ENCODE assay signal across 29 mouse cellular contexts in the genomic region with DNA sequence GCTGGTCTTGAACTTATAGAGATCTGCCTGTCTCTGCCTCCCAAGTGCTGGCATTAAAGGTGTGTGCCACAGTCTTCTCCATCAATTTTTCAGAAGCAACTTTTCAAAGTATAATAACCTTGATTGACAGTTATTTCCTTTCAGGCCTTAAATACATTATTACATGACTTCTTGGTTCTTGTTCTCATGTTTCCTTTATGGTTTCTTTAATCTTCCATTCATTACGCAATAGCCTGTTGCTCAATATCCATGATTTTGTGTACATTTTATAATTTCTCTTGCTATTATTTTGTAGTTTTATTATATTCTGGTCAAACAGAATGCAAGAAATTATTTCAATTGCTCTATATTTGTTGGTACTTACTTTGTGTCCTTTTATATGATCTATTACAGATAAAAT. TPM values are rescaled to one million over a fixed set of nuclear protein-coding genes. Genes with fewer than 3 reads are reported as not detected.
DNase-seq lines count a peak whose midpoint lies in the region; ATAC-seq and TF ChIP-seq lines count a peak whose summit lies in the region.
"Had no signal": no experiment of that assay in that cellular context is flagged by ENCODE, and none has a peak within 500 bp of the region (broad histone marks: within the 10 kb centered on the region; RNA-seq: fewer than 3 reads in every experiment).

No protein-coding gene starts in this region.

- 96% methylated on average over 1 of the region's 1 CpGs for WGBS in lung, postnatal 0 days

- H3K27ac ChIP-seq in lung, postnatal 0 days (ENCODE audit: low read length) = no peak overlapping the region

- no peak overlapping the region for H3K4me2 ChIP-seq in lung, postnatal 0 days (replicated peaks; ENCODE audit: low read depth, low read length)

- no peaks in the 10 kb centered on the region for H3K4me1 ChIP-seq in lung, postnatal 0 days (ENCODE audit: insufficient read depth, low read depth, low read length)

- no peak for TF ChIP-seq EP300 in lung, postnatal 0 days (IDR thresholded peaks at IDR 0.05)

- DNase-seq in 416B (ENCODE audit: low read depth) = peak; percentile 65
- DNase-seq in spleen, postnatal 14 days (ENCODE audit: low spot score in 2 of 2) = no peak
- no peak for DNase-seq in lung, postnatal 0 days (ENCODE audit: low spot score)
- DNase-seq in heart, adult 18-20 months = no peak
- DNase-seq: adrenal gland, adult 2 months; adrenal gland, adult 8-10 months; adrenal gland, postnatal 10 days; adrenal gland, postnatal 14 days; adrenal gland, postnatal 25 days; adrenal gland, postnatal 36 days; B cell, adult 2 months; cerebellum, adult 11 months; cerebellum, adult 11-12 months; cerebellum, adult 18-20 months; cerebellum, adult 2 months had no signal

- no peak for TF ChIP-seq CTCF in C2C12 (IDR thresholded peaks at IDR 0.05; ENCODE audit: control insufficient read depth, insufficient read depth, insufficient read length)
- TF ChIP-seq CTCF in lung, postnatal 0 days (IDR thresholded peaks at IDR 0.05) = no peak

- no peak overlapping the region for H3K4me3 ChIP-seq in C2C12 (ENCODE audit: insufficient read depth, poor library complexity, severe bottlenecking)
- H3K4me3 ChIP-seq in lung, postnatal 0 days (ENCODE audit: low read depth, low read length) = no peak overlapping the region

- no peaks in the 10 kb centered on the region for H3K9me3 ChIP-seq in lung, postnatal 0 days (ENCODE audit: low read length)
- H3K9me3 ChIP-seq: G1E had no signal

- H3K79me2 ChIP-seq in C2C12 (ENCODE audit: control insufficient read depth, insufficient read depth) = no peaks in the 10 kb centered on the region

- H3ac ChIP-seq in C2C12 (ENCODE audit: control insufficient read depth, insufficient read length, low read depth) = no peak overlapping the region

- peak; percentile 63 for ATAC-seq in granulocyte monocyte progenitor cell, adult 5-6 weeks (replicated peaks; ENCODE audit: poor library complexity, severe bottlenecking)
- ATAC-seq in megakaryocyte progenitor cell, adult 5-6 weeks (replicated peaks; ENCODE audit: poor library complexity) = peak; percentile 50; the same call in 1 of the 2 replicates
- ATAC-seq in erythroid progenitor cell, adult 5-6 weeks (replicated peaks; ENCODE audit: low FRiP score, poor library complexity, severe bottlenecking) = no peak
- ATAC-seq in lung, postnatal 0 days = no peak
- ATAC-seq: activated CD4-positive, CD25-positive, alpha-beta regulatory T cell, adult 4 months; CD4-positive, CD25-positive, alpha-beta regulatory T cell, adult 4 months; Patski had no signal

- no peaks in the 10 kb centered on the region for H3K79me3 ChIP-seq in C2C12 (ENCODE audit: low read depth)

- no peaks in the 10 kb centered on the region for H3K27me3 ChIP-seq in C2C12 (ENCODE audit: control insufficient read depth, insufficient read depth, insufficient read length)
- no peaks in the 10 kb centered on the region for H3K27me3 ChIP-seq in lung, postnatal 0 days (replicated peaks; ENCODE audit: insufficient read depth, low read length)
- H3K27me3 ChIP-seq: CH12.LX, Patski had no signal

- no peak overlapping the region for H3K9ac ChIP-seq in lung, postnatal 0 days (replicated peaks; ENCODE audit: low read depth)

- H3K36me3 ChIP-seq in C2C12 (ENCODE audit: control insufficient read depth, insufficient read depth) = no peaks in the 10 kb centered on the region
- H3K36me3 ChIP-seq in lung, postnatal 0 days (ENCODE audit: insufficient read depth, low read length) = no peaks in the 10 kb centered on the region
- H3K36me3 ChIP-seq: G1E had no signal

TF ChIP-seq in C2C12, 6 proteins besides CTCF, POLR2A, EP300 and RAD21:
- no peak for TF ChIP-seq MYOG (IDR thresholded peaks at IDR 0.05; ENCODE audit: control insufficient read depth, extremely low read depth, insufficient read length)
- peak; percentile 50 for TF ChIP-seq CEBPB (IDR thresholded peaks at IDR 0.05; ENCODE audit: low read depth)

RNA-seq across cellular contexts. Expression of gene Gng12, which starts 29.9 kb away (rescaled TPM):
- 24.9 TPM for polyA plus RNA-seq in C2C12 (2012; fragmentation: generic; extraction: Trizol)
- 144 and 151 TPM in 2 replicates for total RNA-seq in granulocyte monocyte progenitor cell, adult 5-6 weeks (2014; fragmentation: Nextera tagmentation)
- 116 and 143 TPM in 2 replicates for total RNA-seq in granulocyte monocyte progenitor cell, adult 5-6 weeks (2017)
- 190 and 214 TPM in 2 replicates for total RNA-seq in megakaryocyte progenitor cell, adult 5-6 weeks (2015)
- total RNA-seq in megakaryocyte progenitor cell, adult 5-6 weeks (2017) = 115 and 154 TPM in 2 replicates
- total RNA-seq in erythroid progenitor cell, adult 5-6 weeks (2015; ENCODE audit: low replicate concordance) = 12.3 and 30.2 TPM in 2 replicates
- total RNA-seq in erythroid progenitor cell, adult 5-6 weeks (2017; ENCODE audit: low replicate concordance) = 4.9 and 8.2 TPM in 2 replicates
- polyA plus RNA-seq in lung, postnatal 0 days (2015; fragmentation: Nextera tagmentation; extraction: Ambion mirVana) = 77.1 and 82.5 TPM in 2 replicates
- 10 to 100 TPM; 36.9 to 41.9 TPM for total RNA-seq in heart, adult 18-20 months (2021)
- polyA plus RNA-seq: G1E had no signal

RNA-seq across cellular contexts. Expression of gene Vmn1r39, which starts 55.9 kb away (rescaled TPM):
- not detected for polyA plus RNA-seq in C2C12 (2012; fragmentation: generic; extraction: Trizol)
- total RNA-seq in granulocyte monocyte progenitor cell, adult 5-6 weeks (2014; fragmentation: Nextera tagmentation) = not detected in 2 replicates
- total RNA-seq in granulocyte monocyte progenitor cell, adult 5-6 weeks (2017) = not detected in 2 replicates
- total RNA-seq in megakaryocyte progenitor cell, adult 5-6 weeks (2015) = not detected in 2 replicates
- not detected in 2 replicates for total RNA-seq in megakaryocyte progenitor cell, adult 5-6 weeks (2017)
- total RNA-seq in erythroid progenitor cell, adult 5-6 weeks (2015; ENCODE audit: low replicate concordance) = not detected in 2 replicates
- not detected in 2 replicates for total RNA-seq in erythroid progenitor cell, adult 5-6 weeks (2017; ENCODE audit: low replicate concordance)
- not detected in 2 replicates for polyA plus RNA-seq in lung, postnatal 0 days (2015; fragmentation: Nextera tagmentation; extraction: Ambion mirVana)
- not detected for total RNA-seq in heart, adult 18-20 months (2021)
- total RNA-seq: adrenal gland, adult 18-20 months; adrenal gland, adult 2 months; adrenal gland, adult 8-10 months; adrenal gland, postnatal 10 days; adrenal gland, postnatal 14 days; adrenal gland, postnatal 25 days; adrenal gland, postnatal 36 days; adrenal gland, postnatal 4 days; CH12.LX; ES-E14; MEL had no signal
- polyA plus RNA-seq: activated CD4-positive, CD25-positive, alpha-beta regulatory T cell, adult 4 months; adrenal gland, adult 2 months; brain, embryonic 14.5 days; CD4-positive, CD25-positive, alpha-beta regulatory T cell, adult 4 months; cerebellum, adult 2 months; G1E had no signal

Comparison
In these comparisons a context has a peak if more than half of its experiments do, and no peak if none do; other contexts are left out.
1. ATAC-seq: peak in granulocyte monocyte progenitor cell, adult 5-6 weeks (single experiment) and megakaryocyte progenitor cell, adult 5-6 weeks (single experiment); none in erythroid progenitor cell, adult 5-6 weeks (single experiment) and lung, postnatal 0 days (single experiment).